Comparison of ENCODE assay signal across 9 mouse cellular contexts in genomic region chrX:50560915-50561314, GRCm38 (mm10).
DNase-seq lines count a peak whose midpoint lies in the region; ATAC-seq and TF ChIP-seq lines count a peak whose summit lies in the region.
"Had no signal": no experiment of that assay in that cellular context is flagged by ENCODE, and none has a peak within 500 bp of the region (broad histone marks: within the 10 kb centered on the region; RNA-seq: fewer than 3 reads in every experiment).

No protein-coding gene starts in this region.

- H3K9me3 ChIP-seq in limb, embryonic 14.5 days (ENCODE audit: control insufficient read depth, low read length): no peaks in the 10 kb centered on the region
- H3K9me3 ChIP-seq in limb, embryonic 10.5 days (replicated peaks): no peaks in the 10 kb centered on the region
- no peaks in the 10 kb centered on the region for H3K9me3 ChIP-seq in midbrain, embryonic 15.5 days

- 51% methylated on average over 2 of the region's 2 CpGs for WGBS in limb, embryonic 14.5 days
- 77% methylated on average over 2 of the region's 2 CpGs for WGBS in limb, embryonic 10.5 days
- WGBS in midbrain, embryonic 15.5 days: 52% methylated on average over 2 of the region's 2 CpGs

- H3K4me3 ChIP-seq in limb, embryonic 14.5 days (replicated peaks; ENCODE audit: low read length): no peak overlapping the region
- no peak overlapping the region for H3K4me3 ChIP-seq in limb, embryonic 10.5 days
- no peak overlapping the region for H3K4me3 ChIP-seq in midbrain, embryonic 15.5 days
- H3K4me3 ChIP-seq: myocyte had no signal

- H3K4me2 ChIP-seq in limb, embryonic 14.5 days (replicated peaks; ENCODE audit: low read depth, low read length, severe bottlenecking): no peak overlapping the region
- H3K4me2 ChIP-seq in midbrain, embryonic 15.5 days: no peak overlapping the region

- no peaks in the 10 kb centered on the region for H3K4me1 ChIP-seq in limb, embryonic 14.5 days (ENCODE audit: control insufficient read depth, insufficient read depth, low read length)
- H3K4me1 ChIP-seq in limb, embryonic 10.5 days: no peaks in the 10 kb centered on the region
- H3K4me1 ChIP-seq in midbrain, embryonic 15.5 days: no peaks in the 10 kb centered on the region

- H3K27me3 ChIP-seq in limb, embryonic 14.5 days (ENCODE audit: control insufficient read depth, insufficient read depth, low read length): no peaks in the 10 kb centered on the region
- no peaks in the 10 kb centered on the region for H3K27me3 ChIP-seq in limb, embryonic 10.5 days (ENCODE audit: low read depth, poor library complexity, severe bottlenecking)
- H3K27me3 ChIP-seq in midbrain, embryonic 15.5 days (replicated peaks): no peaks in the 10 kb centered on the region

- peak; percentile 9 for DNase-seq in embryo, embryonic 10 days (ENCODE audit: low spot score)
- no peak for DNase-seq in embryo, embryonic 9.5 days (ENCODE audit: extremely low spot score)
- DNase-seq in limb, embryonic 14.5 days (ENCODE audit: low spot score): peak; percentile 54
- DNase-seq in limb, embryonic 10.5 days (ENCODE audit: low spot score): no peak
- DNase-seq in R1 (ENCODE audit: low read depth, low spot score): peak; percentile 84
- DNase-seq in frontal cortex, postnatal 14 days (ENCODE audit: low spot score in 2 of 2): no peak
- no peak for DNase-seq in testis, postnatal 10 days (ENCODE audit: low spot score)

- H3K9ac ChIP-seq in limb, embryonic 14.5 days (ENCODE audit: low read depth, low read length, severe bottlenecking): no peak overlapping the region
- no peak overlapping the region for H3K9ac ChIP-seq in midbrain, embryonic 15.5 days

- TF ChIP-seq POLR2A in limb, embryonic 14.5 days (IDR thresholded peaks at IDR 0.05; ENCODE audit: borderline replicate concordance, extremely low read depth, insufficient read depth, insufficient read length): no peak

- no peaks in the 10 kb centered on the region for H3K36me3 ChIP-seq in limb, embryonic 14.5 days (ENCODE audit: control insufficient read depth, insufficient read depth, low read length)
- peaks cover 30% of the 10 kb centered on the region for H3K36me3 ChIP-seq in limb, embryonic 10.5 days
- H3K36me3 ChIP-seq in midbrain, embryonic 15.5 days (replicated peaks): no peaks in the 10 kb centered on the region

- no peak for ATAC-seq in limb, embryonic 14.5 days (ENCODE audit: low FRiP score, low read depth)
- ATAC-seq in midbrain, embryonic 15.5 days (replicated peaks): 0 out of 2 replicates have a peak, but pooled peaks have one; percentile 20

- H3K27ac ChIP-seq in limb, embryonic 14.5 days (replicated peaks; ENCODE audit: low read depth, low read length): no peak overlapping the region
- no peak overlapping the region for H3K27ac ChIP-seq in limb, embryonic 10.5 days
- no peak overlapping the region for H3K27ac ChIP-seq in midbrain, embryonic 15.5 days

Comparison
In these comparisons a context has a peak if more than half of its experiments do, and no peak if none do; other contexts are left out.
1. DNase-seq: peak in embryo, embryonic 10 days (single experiment), limb, embryonic 14.5 days (single experiment) and R1 (single experiment); none in embryo, embryonic 9.5 days (single experiment), limb, embryonic 10.5 days (single experiment), frontal cortex, postnatal 14 days (0 of 2) and testis, postnatal 10 days (single experiment).